Mouse (Mus musculus): ENCODE results near the gene Kir3dl1. TPM values are rescaled to one million over a fixed set of nuclear protein-coding genes. Genes with fewer than 3 reads are reported as not detected.
"Not testable (repeated sequence)": the region's sequence is repeated elsewhere in the genome, so short reads cannot be mapped to it uniquely, and the experiment has no call there.

Kir3dl1 gene
- 0.17 TPM in 1 of 2 replicates, not detected in the other for polyA plus RNA-seq (2015; fragmentation: Nextera tagmentation; extraction: Ambion mirVana)

GRCm38 (mm10) chrX:136517699-136518098 is at the start of gene Kir3dl1:
Gene Kir3dl1 (plus strand): TSS chrX:136517999.
- not testable (repeated sequence) for H3K9me3 ChIP-seq (ENCODE audit: control insufficient read depth, low read length); H3K27me3 ChIP-seq (replicated peaks; ENCODE audit: control insufficient read depth, insufficient read depth, low read length); ATAC-seq; H3K4me1 ChIP-seq (ENCODE audit: control insufficient read depth, insufficient read depth, low read length); H3K27ac ChIP-seq (ENCODE audit: low read length); H3K4me3 ChIP-seq (ENCODE audit: low read length); H3K4me2 ChIP-seq (ENCODE audit: low read depth, low read length); H3K9ac ChIP-seq (ENCODE audit: low read depth, low read length); H3K36me3 ChIP-seq (ENCODE audit: control insufficient read depth, insufficient read depth, low read length)
- 69% methylated on average over 4 of the region's 4 CpGs for WGBS

GRCm38 (mm10) chrX:136543956-136544355 is 26.2 kb downstream of the Kir3dl1 start, which contains the start of gene Kir3dl2:
Gene Kir3dl2 (minus strand): TSS chrX:136544056.
- not testable (repeated sequence) for H3K4me3 ChIP-seq (ENCODE audit: low read length); H3K36me3 ChIP-seq (ENCODE audit: control insufficient read depth, insufficient read depth, low read length); H3K4me2 ChIP-seq (ENCODE audit: low read depth, low read length); H3K27me3 ChIP-seq (replicated peaks; ENCODE audit: control insufficient read depth, insufficient read depth, low read length); H3K9ac ChIP-seq (ENCODE audit: low read depth, low read length); H3K27ac ChIP-seq (ENCODE audit: low read length); ATAC-seq; H3K4me1 ChIP-seq (ENCODE audit: control insufficient read depth, insufficient read depth, low read length); H3K9me3 ChIP-seq (ENCODE audit: control insufficient read depth, low read length)
- 70% methylated on average over 1 of the region's 1 CpGs for WGBS

GRCm38 (mm10) chrX:136569094-136569493 is 51.3 kb downstream of the Kir3dl1 start:
- H3K4me2 ChIP-seq (ENCODE audit: low read depth, low read length); H3K27me3 ChIP-seq (replicated peaks; ENCODE audit: control insufficient read depth, insufficient read depth, low read length); H3K9ac ChIP-seq (ENCODE audit: low read depth, low read length); ATAC-seq; H3K27ac ChIP-seq (ENCODE audit: low read length); H3K4me1 ChIP-seq (ENCODE audit: control insufficient read depth, insufficient read depth, low read length); H3K36me3 ChIP-seq (ENCODE audit: control insufficient read depth, insufficient read depth, low read length); H3K4me3 ChIP-seq (ENCODE audit: low read length); H3K9me3 ChIP-seq (ENCODE audit: control insufficient read depth, low read length): not testable (repeated sequence)
- WGBS: 87% methylated on average over 9 of the region's 9 CpGs

Other genes starting within 250 kb of the Kir3dl1 start
- gene Bex3, start 247.7 kb upstream of the Kir3dl1 start, polyA plus RNA-seq (2015; fragmentation: Nextera tagmentation; extraction: Ambion mirVana): 355 and 360 TPM in 2 replicates
- gene Kir3dl2, start 26.1 kb downstream of the Kir3dl1 start, polyA plus RNA-seq (2015; fragmentation: Nextera tagmentation; extraction: Ambion mirVana): not detected in 2 replicates
- gene Tceal3, start 72.8 kb downstream of the Kir3dl1 start, polyA plus RNA-seq (2015; fragmentation: Nextera tagmentation; extraction: Ambion mirVana): 5.6 and 5.9 TPM in 2 replicates
- gene Tceal1, start 190.0 kb downstream of the Kir3dl1 start, polyA plus RNA-seq (2015; fragmentation: Nextera tagmentation; extraction: Ambion mirVana): 5.8 and 6.5 TPM in 2 replicates
- gene Morf4l2, start 225.7 kb downstream of the Kir3dl1 start, polyA plus RNA-seq (2015; fragmentation: Nextera tagmentation; extraction: Ambion mirVana): 417 and 440 TPM in 2 replicates